Comparison of ENCODE assay signal across 7 mouse cellular contexts in the genomic region with DNA sequence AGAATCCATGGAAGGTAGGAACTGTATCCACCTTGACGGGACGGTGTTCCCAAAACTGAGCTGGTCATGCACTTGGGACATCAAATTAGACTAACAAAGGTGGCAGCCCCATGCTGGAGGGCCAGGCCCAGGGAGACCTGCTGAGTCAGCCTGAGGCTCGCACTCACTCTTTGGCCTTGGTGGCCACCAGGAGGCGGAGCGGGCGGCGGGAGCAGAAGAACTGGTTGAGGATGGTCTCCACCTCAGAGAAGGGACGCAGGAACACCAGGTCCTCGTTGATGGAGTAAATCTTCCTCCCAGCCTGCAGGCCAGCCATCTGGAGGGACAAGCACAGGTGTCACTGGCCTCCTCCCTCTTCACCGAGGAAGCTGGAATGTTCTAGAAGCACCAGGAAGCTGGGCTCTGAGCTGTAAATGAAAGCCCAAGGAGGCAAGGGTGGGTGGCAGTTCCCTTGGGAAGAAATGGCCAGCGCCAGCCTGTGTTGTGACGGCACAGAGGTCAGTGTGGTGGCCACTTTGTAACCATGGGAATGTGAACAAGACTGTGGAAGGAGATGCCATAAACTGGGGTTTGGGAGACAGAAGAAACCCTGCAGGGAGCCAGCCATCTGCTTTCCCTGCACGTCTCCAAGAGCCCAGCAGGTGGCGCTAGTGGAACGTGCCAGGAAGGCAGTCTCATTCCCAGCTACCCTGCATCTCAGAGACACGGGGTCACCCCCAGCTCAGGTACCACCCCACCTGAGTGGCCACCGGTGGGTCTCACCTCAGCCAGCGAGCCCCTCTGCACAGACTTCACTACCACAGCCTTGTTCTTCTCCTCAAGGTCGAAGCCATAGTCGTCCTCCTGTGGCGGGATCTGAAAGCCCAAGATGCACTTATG.
DNase-seq lines count a peak whose midpoint lies in the region; ATAC-seq lines count a peak whose summit lies in the region.

No protein-coding gene starts in this region.

- no peak overlapping the region for H3K4me2 ChIP-seq in limb, embryonic 11.5 days (ENCODE audit: low read depth, severe bottlenecking)

- WGBS in limb, embryonic 11.5 days, result 48% methylated on average over 21 of the region's 21 CpGs

- H3K9ac ChIP-seq in limb, embryonic 11.5 days (ENCODE audit: low read length), result no peak overlapping the region

- ATAC-seq in limb, embryonic 11.5 days (ENCODE audit: insufficient number of reproducible peaks, low FRiP score, low TSS enrichment, low read depth), result no peak
- ATAC-seq in monocyte, adult 5-6 weeks (replicated peaks; ENCODE audit: insufficient number of reproducible peaks, low FRiP score, low TSS enrichment, poor library complexity, severe bottlenecking), result peak; percentile 48; the same call in 1 of the 2 replicates

- DNase-seq in adrenal gland, adult (ENCODE audit: inconsistent age in 2 of 2, low spot score in 1 of 2), result peak; percentile 79 to 95
- peak; percentile 84 to 91 for DNase-seq in cerebellum, postnatal 36 days
- DNase-seq in gastrocnemius, adult 8-10 months (ENCODE audit: low spot score in 2 of 2), result peak; percentile 49 to 60
- DNase-seq in kidney, adult 18-20 months, result peak; percentile 83
- peak; percentile 86 for DNase-seq in limb, embryonic 11.5 days (ENCODE audit: low spot score)
- peak; percentile 55 to 64 for DNase-seq in spleen, postnatal 36 days (ENCODE audit: low spot score in 2 of 2)

- H3K4me3 ChIP-seq in limb, embryonic 11.5 days (ENCODE audit: low read depth, low read length), result no peak overlapping the region

- no peaks in the 10 kb centered on the region for H3K9me3 ChIP-seq in limb, embryonic 11.5 days (ENCODE audit: control insufficient read depth, low read length)

- H3K27ac ChIP-seq in limb, embryonic 11.5 days (replicated peaks; ENCODE audit: low read depth, low read length), result no peak overlapping the region

- H3K36me3 ChIP-seq in limb, embryonic 11.5 days (ENCODE audit: control insufficient read depth, insufficient read depth, low read length), result peaks cover 4% of the 10 kb centered on the region; the same call in 1 of the 2 replicates

- no peaks in the 10 kb centered on the region for H3K27me3 ChIP-seq in limb, embryonic 11.5 days (ENCODE audit: control insufficient read depth, insufficient read depth, low read length)

- no peaks in the 10 kb centered on the region for H3K4me1 ChIP-seq in limb, embryonic 11.5 days (ENCODE audit: control insufficient read depth, insufficient read depth, low read length)
